Mouse (Mus musculus): ENCODE measurements around the gene Usp36. TPM values are rescaled to one million over a fixed set of nuclear protein-coding genes. Genes with fewer than 3 reads are reported as not detected.

Usp36 gene
- total RNA-seq, 2 experiments from 2014 or later = 32.1 to 33.1 TPM

GRCm38 (mm10) chr11:118211749-118212635, 78.1 kb downstream of the Usp36 start:
- peak overlapping the region; percentile 21 for H3K4me3 ChIP-seq
- H3K27ac ChIP-seq = peak overlapping the region; percentile 89
- DNase-seq (ENCODE audit: extremely low spot score in 1 of 2, low spot score in 2 of 2) = no peak
- intact Hi-C loops (cut with DNase I) = loop anchor here (1.0 to 2.0 kb wide), 2 partner anchors 10 to 29 kb away; no protein-coding TSS in a partner anchor
- no peak for TF ChIP-seq CTCF (IDR thresholded peaks at IDR 0.05)

- H3K4me3 ChIP-seq = no peak overlapping the region
- peak overlapping the region; percentile 89 for H3K27ac ChIP-seq
- no peak for TF ChIP-seq CTCF (IDR thresholded peaks at IDR 0.05)
- intact Hi-C loops (cut with DNase I) = no loop called here
- DNase-seq (ENCODE audit: extremely low spot score in 1 of 2, low spot score in 2 of 2) = no peak
Observed at GRCm38 (mm10) chr11:118210962-118211361, 79.1 kb downstream of the Usp36 start.

- H3K4me3 ChIP-seq = no peak overlapping the region; the same call in 1 of the 2 replicates
- no peak for DNase-seq (ENCODE audit: extremely low spot score in 1 of 2, low spot score in 2 of 2)
- H3K27ac ChIP-seq = peak overlapping the region; percentile 89
- TF ChIP-seq CTCF (IDR thresholded peaks at IDR 0.05) = no peak
- intact Hi-C loops (cut with DNase I) = no loop called here
Observed at GRCm38 (mm10) chr11:118210116-118210515, 79.9 kb downstream of the Usp36 start.

Other genes starting within 250 kb of the Usp36 start
- under 1 TPM; 0.05 to 0.16 TPM for gene Dnah17, start 159.6 kb downstream of the Usp36 start, total RNA-seq (2021)
- gene Cyth1, start 41.7 kb downstream of the Usp36 start, total RNA-seq (2021) = 10 to 100 TPM; 65.2 to 69.3 TPM
- gene Cep295nl, start 52.3 kb upstream of the Usp36 start, total RNA-seq (2021) = 1 to 10 TPM; 1.5 to 1.8 TPM
- gene Timp2, start 65.5 kb upstream of the Usp36 start, total RNA-seq (2021) = 100 to 1,000 TPM; 221 to 255 TPM
- 10 to 100 TPM; 17.1 to 20.0 TPM for gene Lgals3bp, start 111.8 kb upstream of the Usp36 start, total RNA-seq (2021)
- gene Cant1, start 128.8 kb upstream of the Usp36 start, total RNA-seq (2021) = 10 to 100 TPM; 37.9 to 41.0 TPM
- gene C1qtnf1, start 138.0 kb upstream of the Usp36 start, total RNA-seq (2021) = 1 to 10 TPM; 3.3 to 4.8 TPM
- 10 to 100 TPM; 11.0 to 12.4 TPM for gene Engase, start 186.6 kb upstream of the Usp36 start, total RNA-seq (2021)

All from left cerebral cortex, adult 2 months (tissue).